Mouse (Mus musculus) forebrain, embryonic 13.5 days (tissue): ENCODE results near the gene Cdc42. TPM values are rescaled to one million over a fixed set of nuclear protein-coding genes. Genes with fewer than 3 reads are reported as not detected.

Experiments
- ATAC-seq: fragments of 200-750 bp; cut with Nextera tagmentation; 2 replicates; pipeline ENCODE4 v1.8.0; 2017
- H3K27ac ChIP-seq: fragments of 300-500 bp; sonication (generic); 2 replicates; pipeline ENCODE4 v1.5.1; 2015; ENCODE audit warnings: inconsistent platforms, mild to moderate bottlenecking, moderate library complexity
- H3K27me3 ChIP-seq: fragments of 300-500 bp; sonication (generic); 2 replicates; pipeline ENCODE4 v1.6.1; 2015; ENCODE audit warnings: mild to moderate bottlenecking, inconsistent platforms
- H3K36me3 ChIP-seq: fragments of 300-500 bp; sonication (generic); 2 replicates; pipeline ENCODE4 v1.6.1; 2015; ENCODE audit warnings: mild to moderate bottlenecking, inconsistent platforms; ENCODE audit not compliant: poor library complexity, severe bottlenecking
- H3K4me1 ChIP-seq: fragments of 300-500 bp; sonication (generic); 2 replicates; pipeline ENCODE4 v1.6.1; 2015; ENCODE audit warnings: inconsistent platforms
- H3K4me2 ChIP-seq: fragments of 300-500 bp; sonication (generic); 2 replicates; pipeline ENCODE4 v1.6.1; 2015; ENCODE audit warnings: inconsistent platforms, mild to moderate bottlenecking, moderate library complexity
- H3K4me3 ChIP-seq: fragments of 300-500 bp; sonication (generic); 2 replicates; pipeline ENCODE4 v1.5.1; 2015; ENCODE audit warnings: mild to moderate bottlenecking, inconsistent platforms
- H3K9ac ChIP-seq: fragments of 300-500 bp; sonication (generic); 2 replicates; pipeline ENCODE4 v1.6.1; 2015; ENCODE audit warnings: mild to moderate bottlenecking, inconsistent platforms
- H3K9me3 ChIP-seq: fragments of 300-500 bp; sonication (generic); replicated peaks from 2 replicates; pipeline ENCODE4 v1.6.1; 2016; ENCODE audit warnings: inconsistent platforms
- WGBS: fragments of 180-500 bp; shearing (Covaris S2); methylation state at CpG from one replicate; pipeline ENCODE4 v1.1.7; 2015; 5-methylcytosine and 5-hydroxymethylcytosine counted together
- polyA plus RNA-seq: library from polyadenylated mRNA; unstranded; fragments of >200 nt; fragmentation: Nextera tagmentation; extraction: Ambion mirVana; gene quantifications from 2 replicates; pipeline ENCODE4 v1.2.1, GENCODE M21; 2015

Gene Cdc42
- polyA plus RNA-seq, 1 experiment from 2014 or later: 670 TPM

DNA sequence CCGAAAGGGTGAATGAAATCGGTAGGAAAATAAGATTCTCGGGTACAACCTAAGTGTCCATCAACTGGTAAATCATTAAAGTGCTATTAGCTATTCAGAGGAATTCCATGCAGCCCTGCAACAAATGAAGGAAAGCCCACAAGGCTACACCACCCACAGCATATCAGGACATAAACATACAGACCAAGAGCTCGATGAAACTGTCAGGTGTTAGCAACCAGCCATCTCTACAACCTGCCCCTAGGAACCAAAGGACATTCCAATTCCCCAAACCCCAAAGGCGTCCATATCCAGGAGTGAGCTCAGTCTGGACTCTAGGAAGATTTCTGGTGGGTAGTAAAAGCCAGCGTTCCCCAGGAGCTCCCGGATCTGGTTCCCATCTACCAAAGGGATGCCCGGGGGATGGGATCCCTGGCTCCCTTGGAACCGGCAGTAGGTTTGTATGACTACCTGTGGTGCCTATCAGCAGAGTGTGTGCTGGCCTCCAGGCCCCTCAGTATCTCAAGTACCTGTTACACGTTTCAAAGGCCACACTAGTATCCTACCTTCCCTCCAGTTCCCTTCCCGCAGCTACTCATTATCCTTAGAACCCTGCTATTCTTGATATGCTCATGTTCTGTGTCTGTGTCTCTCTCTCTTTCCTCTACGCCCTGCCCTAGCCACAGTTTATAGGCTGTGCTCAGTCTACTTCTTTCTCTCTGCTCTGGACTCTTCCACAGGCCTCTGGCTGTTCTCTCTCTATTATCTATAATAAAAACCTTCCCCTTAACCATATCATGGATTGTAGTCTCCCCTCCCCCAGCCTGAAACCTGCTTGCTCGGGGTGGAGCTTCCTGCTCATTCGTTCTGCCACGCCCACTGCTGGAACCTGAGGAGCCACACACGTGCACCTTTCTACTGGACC lies 23.4 kb upstream of the Cdc42 start:
- no peak for ATAC-seq
- no peak overlapping the region for H3K4me2 ChIP-seq
- no peaks in the 10 kb centered on the region for H3K9me3 ChIP-seq
- no peak overlapping the region for H3K4me3 ChIP-seq
- no peaks in the 10 kb centered on the region for H3K36me3 ChIP-seq
- H3K9ac ChIP-seq: no peak overlapping the region
- no peaks in the 10 kb centered on the region for H3K27me3 ChIP-seq
- 38% methylated on average over 15 of the region's 16 CpGs for WGBS
- no peaks in the 10 kb centered on the region for H3K4me1 ChIP-seq
- no peak overlapping the region for H3K27ac ChIP-seq

DNA sequence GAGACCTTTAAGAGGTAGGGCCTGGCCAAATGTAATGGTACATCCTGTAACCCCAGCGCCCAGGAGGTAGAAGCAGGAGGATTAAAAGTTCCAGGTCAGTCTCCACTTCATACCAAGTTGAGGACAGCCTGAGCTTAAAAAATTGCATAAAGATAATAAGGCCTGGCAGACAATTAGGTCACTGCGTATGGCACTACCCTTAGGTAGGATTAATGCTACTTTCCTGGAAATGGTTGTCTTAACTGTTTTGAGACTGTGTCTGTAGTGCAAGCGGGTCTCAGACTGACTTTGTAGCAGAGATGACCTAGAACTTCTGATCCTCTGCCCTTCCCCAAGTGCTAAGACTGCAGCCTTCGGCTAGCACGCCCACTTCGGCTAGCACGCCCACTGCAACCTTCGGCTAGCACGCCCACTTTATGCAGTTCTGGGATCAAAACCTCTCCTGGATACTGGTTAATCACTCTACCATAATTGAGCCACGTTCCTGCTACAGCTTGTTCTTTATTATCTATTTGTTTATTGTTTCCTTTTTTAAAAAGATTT lies 22.3 kb upstream of the Cdc42 start:
- no peak overlapping the region for H3K4me3 ChIP-seq
- ATAC-seq: no peak
- H3K4me1 ChIP-seq: no peaks in the 10 kb centered on the region
- H3K4me2 ChIP-seq: no peak overlapping the region
- no peaks in the 10 kb centered on the region for H3K9me3 ChIP-seq
- H3K9ac ChIP-seq: no peak overlapping the region
- no peak overlapping the region for H3K27ac ChIP-seq
- WGBS: 86% methylated on average over 10 of the region's 10 CpGs
- no peaks in the 10 kb centered on the region for H3K27me3 ChIP-seq
- no peaks in the 10 kb centered on the region for H3K36me3 ChIP-seq

DNA sequence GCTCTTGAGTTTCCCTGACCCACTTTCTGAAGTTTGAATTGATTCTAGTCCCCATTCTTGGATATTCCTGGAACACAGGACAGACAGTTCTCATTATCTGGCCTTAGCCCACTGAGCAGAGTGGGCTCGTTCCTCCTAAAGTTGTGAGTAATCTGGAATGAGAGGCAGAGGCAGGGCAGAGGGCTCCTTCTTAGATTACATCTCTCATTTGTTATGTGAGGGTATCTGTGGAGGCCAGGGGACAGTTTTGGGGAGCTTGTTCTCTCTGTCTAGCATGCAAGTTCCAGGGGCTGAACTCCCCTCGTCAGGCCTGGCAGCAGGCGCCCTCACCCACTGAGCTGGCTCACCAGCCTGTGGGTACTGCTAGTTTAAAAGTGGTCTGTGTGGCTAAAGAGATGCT lies 21.6 kb upstream of the Cdc42 start:
- H3K4me2 ChIP-seq: no peak overlapping the region
- no peak overlapping the region for H3K27ac ChIP-seq
- no peaks in the 10 kb centered on the region for H3K27me3 ChIP-seq
- no peaks in the 10 kb centered on the region for H3K4me1 ChIP-seq
- no peak for ATAC-seq
- no peak overlapping the region for H3K9ac ChIP-seq
- H3K4me3 ChIP-seq: no peak overlapping the region
- H3K36me3 ChIP-seq: no peaks in the 10 kb centered on the region
- 89% methylated on average over 3 of the region's 3 CpGs for WGBS
- H3K9me3 ChIP-seq: no peaks in the 10 kb centered on the region

GRCm38 (mm10) chr4:137377526-137378304 lies 20.2 kb upstream of the Cdc42 start:
- H3K9me3 ChIP-seq: no peaks in the 10 kb centered on the region
- H3K4me1 ChIP-seq: no peaks in the 10 kb centered on the region
- ATAC-seq: no peak
- H3K9ac ChIP-seq: no peak overlapping the region
- H3K27ac ChIP-seq: no peak overlapping the region
- H3K27me3 ChIP-seq: no peaks in the 10 kb centered on the region
- 81% methylated on average over 4 of the region's 4 CpGs for WGBS
- no peaks in the 10 kb centered on the region for H3K36me3 ChIP-seq
- no peak overlapping the region for H3K4me3 ChIP-seq
- no peak overlapping the region for H3K4me2 ChIP-seq

DNA sequence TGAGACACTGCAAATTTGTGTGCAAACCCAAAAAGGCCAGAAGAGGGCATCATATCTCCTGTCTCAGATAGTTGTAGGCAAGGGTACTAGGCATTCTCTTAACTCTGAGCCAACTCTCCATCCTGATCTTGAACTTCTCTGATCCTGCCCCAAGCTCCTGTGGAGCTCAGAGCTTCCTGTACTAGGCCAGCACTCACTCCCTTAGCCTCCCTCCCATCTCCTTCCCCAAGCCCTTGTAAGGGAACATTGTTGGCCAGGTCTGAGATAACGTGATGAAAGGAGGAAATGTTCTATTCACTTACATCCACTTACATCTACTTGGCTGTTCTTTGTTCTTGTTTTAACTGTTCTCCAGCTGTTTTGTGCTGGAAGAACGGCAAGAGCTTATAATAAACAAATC lies 19.3 kb upstream of the Cdc42 start:
- H3K9ac ChIP-seq: no peak overlapping the region
- H3K27ac ChIP-seq: no peak overlapping the region
- no peak for ATAC-seq
- no peak overlapping the region for H3K4me3 ChIP-seq
- H3K9me3 ChIP-seq: no peaks in the 10 kb centered on the region
- no peaks in the 10 kb centered on the region for H3K4me1 ChIP-seq
- no peaks in the 10 kb centered on the region for H3K36me3 ChIP-seq
- WGBS: 57% methylated on average over 2 of the region's 2 CpGs
- no peaks in the 10 kb centered on the region for H3K27me3 ChIP-seq
- H3K4me2 ChIP-seq: no peak overlapping the region

DNA sequence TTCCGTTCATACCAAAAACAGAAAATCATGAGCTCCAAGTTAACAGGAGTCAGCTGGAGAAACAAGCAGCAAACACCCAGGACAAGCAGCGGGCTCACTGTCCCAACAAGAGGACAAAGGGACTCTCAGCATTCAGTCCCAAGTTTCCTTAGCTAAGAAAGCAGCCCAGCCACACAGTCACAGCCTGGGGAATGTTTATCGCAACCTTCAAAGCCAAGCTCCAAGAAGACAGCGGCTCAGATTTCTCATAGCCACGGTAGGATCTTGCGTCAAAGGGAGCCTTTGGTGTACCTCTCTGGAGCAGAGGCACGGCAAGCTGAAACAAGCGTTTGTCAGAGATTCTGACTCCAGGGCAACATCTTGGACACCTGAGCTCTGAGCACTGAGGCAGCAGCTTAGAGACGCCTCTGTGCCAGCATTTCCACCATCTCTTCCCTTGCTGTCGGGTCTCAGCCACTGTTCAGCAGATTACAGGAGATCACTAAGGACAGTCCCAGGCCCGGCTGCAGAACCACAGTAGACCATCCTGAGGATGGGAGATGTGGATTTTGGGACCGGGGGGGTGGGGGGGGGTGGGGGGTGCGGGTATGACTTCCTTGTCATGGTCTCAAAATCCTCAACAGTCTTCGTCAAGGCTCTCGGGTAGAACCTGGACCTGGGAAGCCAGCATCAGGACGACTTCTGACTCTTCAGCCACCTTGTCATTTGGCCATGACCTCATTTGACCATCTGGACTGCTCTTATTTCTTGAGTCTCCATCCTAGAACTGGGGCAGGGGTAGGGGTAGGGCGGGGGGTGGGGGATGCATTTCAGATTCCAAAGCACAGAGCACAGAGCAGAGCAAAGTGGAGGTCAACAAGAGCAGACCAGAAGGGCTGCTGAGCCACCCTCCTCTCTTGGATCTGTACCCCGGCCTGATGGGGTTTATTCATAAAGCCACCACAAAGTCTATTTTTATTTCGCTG lies 18.1 kb upstream of the Cdc42 start:
- peaks cover under 1% of the 10 kb centered on the region; the same call in 1 of the 2 replicates for H3K4me1 ChIP-seq
- no peaks in the 10 kb centered on the region for H3K27me3 ChIP-seq
- H3K36me3 ChIP-seq: no peaks in the 10 kb centered on the region
- ATAC-seq: no peak
- no peak overlapping the region for H3K27ac ChIP-seq
- 67% methylated on average over 19 of the region's 19 CpGs for WGBS
- no peak overlapping the region for H3K4me3 ChIP-seq
- no peaks in the 10 kb centered on the region for H3K9me3 ChIP-seq
- H3K4me2 ChIP-seq: no peak overlapping the region
- no peak overlapping the region for H3K9ac ChIP-seq

DNA sequence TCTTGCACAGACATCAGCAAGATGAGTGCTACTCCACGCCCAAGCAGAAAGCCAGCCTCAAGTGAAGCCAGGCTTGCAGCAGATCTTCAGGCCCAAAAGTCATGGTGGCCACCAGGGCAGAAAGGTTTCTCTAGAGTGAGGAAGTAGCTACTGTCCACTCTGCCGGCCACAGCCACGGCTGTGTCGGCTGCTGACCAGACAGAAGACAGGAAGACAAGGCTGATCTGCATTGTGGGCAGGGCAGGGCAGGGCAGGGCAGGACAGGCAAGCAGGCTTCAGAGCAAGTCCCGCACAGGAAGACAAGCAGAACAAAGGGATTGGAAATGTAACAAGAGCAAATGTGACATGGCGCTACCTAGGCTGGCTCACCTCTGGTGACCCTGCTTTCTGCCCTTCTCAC lies 16.2 kb upstream of the Cdc42 start:
- Histone ChIP-seq H3K27ac (no peak overlapping the region), H3K4me2 (no peak overlapping the region), H3K9me3 (no peaks in the 10 kb centered on the region), H3K9ac (no peak overlapping the region), H3K36me3 (no peaks in the 10 kb centered on the region), H3K27me3 (no peaks in the 10 kb centered on the region), H3K4me1 (peaks cover 9% of the 10 kb centered on the region), H3K4me3 (no peak overlapping the region)
- ATAC-seq: no peak
- 70% methylated on average over 6 of the region's 6 CpGs for WGBS

- Histone ChIP-seq H3K4me3 (no peak overlapping the region), H3K9ac (no peak overlapping the region), H3K27ac (no peak overlapping the region), H3K27me3 (no peaks in the 10 kb centered on the region), H3K36me3 (no peaks in the 10 kb centered on the region), H3K4me1 (peaks cover 9% of the 10 kb centered on the region), H3K9me3 (no peaks in the 10 kb centered on the region), H3K4me2 (no peak overlapping the region)
- ATAC-seq: no peak
- 89% methylated on average over 16 of the region's 16 CpGs for WGBS
These were observed 14.3 kb upstream of the Cdc42 start for GRCm38 (mm10) chr4:137371596-137372523.

DNA sequence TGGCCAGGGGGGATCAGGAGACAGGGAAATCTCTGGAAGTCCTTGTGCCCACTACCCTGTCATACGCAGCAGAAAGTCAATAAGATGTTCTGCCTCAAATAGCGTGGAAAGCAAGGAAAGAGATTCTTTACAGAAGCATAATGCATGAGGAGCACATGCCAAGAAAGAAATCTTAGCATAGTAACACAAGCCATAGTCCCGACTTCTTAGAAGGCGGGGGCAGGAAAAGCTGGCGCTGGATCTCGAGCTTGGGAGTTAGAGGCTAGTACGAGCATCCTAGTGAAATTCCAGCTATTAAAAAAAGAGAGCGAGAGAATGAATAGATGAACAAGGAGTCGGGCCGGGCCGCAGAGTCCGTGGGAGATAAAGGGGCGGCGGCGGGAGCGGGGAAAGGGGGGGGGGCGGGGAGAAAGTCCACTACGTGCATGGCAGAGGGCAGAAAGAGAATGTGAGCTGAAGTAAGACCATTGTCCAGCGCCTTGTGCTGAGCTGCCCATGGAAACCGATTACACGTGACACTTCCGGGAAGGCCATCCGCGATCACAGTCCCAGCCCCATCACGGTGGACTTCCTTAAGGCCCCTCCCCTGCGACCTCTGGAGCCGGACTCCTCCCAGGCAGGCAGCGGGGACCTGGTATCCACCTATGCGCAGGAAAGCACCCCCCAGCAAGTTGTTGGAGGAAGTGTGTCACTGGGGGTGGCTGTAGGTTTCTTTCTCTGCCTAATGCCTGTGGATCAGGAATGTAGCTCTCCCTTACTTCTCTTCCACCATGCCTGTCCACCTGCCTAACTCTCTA lies 12.6 kb upstream of the Cdc42 start:
- peak; percentile 36; the same call in 1 of the 2 replicates for ATAC-seq
- H3K9me3 ChIP-seq: no peaks in the 10 kb centered on the region
- H3K4me3 ChIP-seq: peak overlapping the region; percentile 37
- H3K4me2 ChIP-seq: peak overlapping the region; percentile 68
- 12% methylated on average over 27 of the region's 29 CpGs for WGBS
- no peaks in the 10 kb centered on the region for H3K36me3 ChIP-seq
- no peak overlapping the region for H3K27ac ChIP-seq
- H3K9ac ChIP-seq: peak overlapping the region; percentile 60
- no peaks in the 10 kb centered on the region for H3K27me3 ChIP-seq
- H3K4me1 ChIP-seq: peaks cover 9% of the 10 kb centered on the region

GRCm38 (mm10) chr4:137368198-137368597 lies 10.7 kb upstream of the Cdc42 start:
- Histone ChIP-seq H3K9me3 (no peaks in the 10 kb centered on the region), H3K36me3 (no peaks in the 10 kb centered on the region), H3K27me3 (no peaks in the 10 kb centered on the region), H3K4me1 (peaks cover 9% of the 10 kb centered on the region), H3K27ac (no peak overlapping the region), H3K4me2 (no peak overlapping the region), H3K4me3 (no peak overlapping the region), H3K9ac (no peak overlapping the region)
- no peak for ATAC-seq
- 31% methylated on average over 1 of the region's 1 CpGs for WGBS
